Mouse (Mus musculus) kidney, embryonic 14.5 days (tissue): Measurements from ENCODE around the gene Mlana. TPM values are rescaled to one million over a fixed set of nuclear protein-coding genes. Genes with fewer than 3 reads are reported as not detected.
A peak's percentile ranks its signal among the peaks of the same experiment; 100 is the strongest.

Source experiments
- ATAC-seq: fragments of 200-750 bp; cut with Nextera tagmentation; 2 replicates; pipeline ENCODE4 v1.8.0; 2017; ENCODE audit warnings: moderate number of reproducible peaks, mild to moderate bottlenecking, moderate TSS enrichment, moderate library complexity; ENCODE audit not compliant: low FRiP score, low TSS enrichment
- H3K27ac ChIP-seq: fragments of 300-500 bp; sonication (generic); 2 replicates; pipeline ENCODE4 v1.5.1; 2014; ENCODE audit warnings: low read depth, mild to moderate bottlenecking, low read length, moderate library complexity, mixed read lengths
- H3K27me3 ChIP-seq: fragments of 300-500 bp; sonication (generic); 2 replicates; pipeline ENCODE4 v1.6.1; 2014; ENCODE audit warnings: mild to moderate bottlenecking, low read length; ENCODE audit not compliant: control insufficient read depth, insufficient read depth
- H3K36me3 ChIP-seq: fragments of 300-500 bp; sonication (generic); 2 replicates; pipeline ENCODE4 v1.6.1; 2014; ENCODE audit warnings: low read length, mixed read lengths; ENCODE audit not compliant: control insufficient read depth, insufficient read depth
- H3K4me1 ChIP-seq: fragments of 300-500 bp; sonication (generic); 2 replicates; pipeline ENCODE4 v1.6.1; 2014; ENCODE audit warnings: low read length, mixed read lengths; ENCODE audit not compliant: control insufficient read depth, insufficient read depth
- H3K4me2 ChIP-seq: fragments of 300-500 bp; sonication (generic); replicated peaks from 2 replicates; pipeline ENCODE4 v1.6.1; 2014; ENCODE audit warnings: low read depth, mild to moderate bottlenecking, low read length
- H3K4me3 ChIP-seq: fragments of 300-500 bp; sonication (generic); 2 replicates; pipeline ENCODE4 v1.5.1; 2014; ENCODE audit warnings: mild to moderate bottlenecking, low read length
- H3K9ac ChIP-seq: fragments of 300-500 bp; sonication (generic); 2 replicates; pipeline ENCODE4 v1.6.1; 2014; ENCODE audit warnings: low read depth, mild to moderate bottlenecking, low read length, moderate library complexity
- H3K9me3 ChIP-seq: fragments of 300-500 bp; sonication (generic); 2 replicates; pipeline ENCODE4 v1.6.1; 2016; ENCODE audit warnings: low read length; ENCODE audit not compliant: control insufficient read depth
- WGBS: fragments of 180-500 bp; shearing (Covaris S2); extraction: QIAGEN DNeasy Blood & Tissue Kit; methylation state at CpG from one replicate; pipeline ENCODE4 v1.1.7; 2014; 5-methylcytosine and 5-hydroxymethylcytosine counted together
- polyA plus RNA-seq: library from polyadenylated mRNA; unstranded; fragments of >200 nt; fragmentation: Nextera tagmentation; extraction: Ambion mirVana; gene quantifications from 2 replicates; pipeline ENCODE4 v1.2.1, GENCODE M21; 2014

Mlana gene
- polyA plus RNA-seq, 1 experiment from 2014 or later, result not detected

GRCm38 (mm10) chr19:29708003-29708402 lies 10.4 kb downstream of the Mlana start:
- Histone ChIP-seq H3K27me3 (no peaks in the 10 kb centered on the region), H3K9me3 (no peaks in the 10 kb centered on the region), H3K36me3 (no peaks in the 10 kb centered on the region), H3K4me2 (peak overlapping the region; percentile 36), H3K9ac (no peak overlapping the region), H3K27ac (no peak overlapping the region), H3K4me1 (no peaks in the 10 kb centered on the region), H3K4me3 (peak overlapping the region; percentile 19; the same call in 1 of the 2 replicates)
- ATAC-seq, result no peak
- WGBS, result 41% methylated on average over 14 of the region's 14 CpGs

GRCm38 (mm10) chr19:29708461-29708860 lies 10.8 kb downstream of the Mlana start:
- H3K4me1 ChIP-seq, result no peaks in the 10 kb centered on the region
- no peaks in the 10 kb centered on the region for H3K9me3 ChIP-seq
- H3K36me3 ChIP-seq, result no peaks in the 10 kb centered on the region
- ATAC-seq, result no peak
- H3K4me2 ChIP-seq, result no peak overlapping the region; the same call in 1 of the 2 replicates
- 56% methylated on average over 5 of the region's 5 CpGs for WGBS
- H3K9ac ChIP-seq, result no peak overlapping the region
- H3K4me3 ChIP-seq, result no peak overlapping the region
- no peaks in the 10 kb centered on the region for H3K27me3 ChIP-seq
- no peak overlapping the region for H3K27ac ChIP-seq

GRCm38 (mm10) chr19:29709461-29709860 lies 11.8 kb downstream of the Mlana start:
- no peaks in the 10 kb centered on the region for H3K4me1 ChIP-seq
- 80% methylated on average over 3 of the region's 3 CpGs for WGBS
- H3K36me3 ChIP-seq, result no peaks in the 10 kb centered on the region
- H3K9ac ChIP-seq, result no peak overlapping the region
- no peak for ATAC-seq
- H3K4me2 ChIP-seq, result no peak overlapping the region
- no peaks in the 10 kb centered on the region for H3K27me3 ChIP-seq
- H3K27ac ChIP-seq, result no peak overlapping the region
- no peak overlapping the region for H3K4me3 ChIP-seq
- H3K9me3 ChIP-seq, result no peaks in the 10 kb centered on the region

- 81% methylated on average over 4 of the region's 4 CpGs for WGBS
- Histone ChIP-seq H3K27me3 (no peaks in the 10 kb centered on the region), H3K36me3 (peaks cover 27% of the 10 kb centered on the region), H3K27ac (no peak overlapping the region), H3K4me3 (no peak overlapping the region), H3K9ac (no peak overlapping the region), H3K9me3 (no peaks in the 10 kb centered on the region), H3K4me2 (no peak overlapping the region), H3K4me1 (no peaks in the 10 kb centered on the region)
- no peak for ATAC-seq
Observed at GRCm38 (mm10) chr19:29713451-29713850, 15.8 kb downstream of the Mlana start.

- Histone ChIP-seq H3K9ac (no peak overlapping the region), H3K4me3 (no peak overlapping the region), H3K4me1 (no peaks in the 10 kb centered on the region), H3K27me3 (no peaks in the 10 kb centered on the region), H3K4me2 (no peak overlapping the region), H3K36me3 (peaks cover 36% of the 10 kb centered on the region), H3K9me3 (no peaks in the 10 kb centered on the region), H3K27ac (no peak overlapping the region)
- no peak for ATAC-seq
- whole genome bisulfite sequencing, result 89% methylated on average over 3 of the region's 3 CpGs
Observed at GRCm38 (mm10) chr19:29717854-29718253, 20.2 kb downstream of the Mlana start.

- 97% methylated on average over 3 of the region's 3 CpGs for WGBS
- H3K4me1 ChIP-seq, result no peaks in the 10 kb centered on the region
- no peak overlapping the region for H3K27ac ChIP-seq
- H3K9ac ChIP-seq, result no peak overlapping the region
- H3K27me3 ChIP-seq, result no peaks in the 10 kb centered on the region
- ATAC-seq, result no peak
- H3K4me2 ChIP-seq, result no peak overlapping the region
- H3K9me3 ChIP-seq, result no peaks in the 10 kb centered on the region
- H3K36me3 ChIP-seq, result peaks cover 36% of the 10 kb centered on the region
- H3K4me3 ChIP-seq, result no peak overlapping the region
Observed at GRCm38 (mm10) chr19:29718476-29718875, 20.9 kb downstream of the Mlana start.

- Histone ChIP-seq H3K9ac (no peak overlapping the region), H3K4me2 (no peak overlapping the region), H3K27me3 (no peaks in the 10 kb centered on the region), H3K4me3 (no peak overlapping the region), H3K4me1 (no peaks in the 10 kb centered on the region), H3K36me3 (no peaks in the 10 kb centered on the region), H3K9me3 (no peaks in the 10 kb centered on the region), H3K27ac (no peak overlapping the region)
- WGBS, result 64% methylated on average over 3 of the region's 3 CpGs
- ATAC-seq, result no peak
Observed at GRCm38 (mm10) chr19:29735421-29735820, 37.8 kb downstream of the Mlana start.

GRCm38 (mm10) chr19:29739608-29740007 lies 42.0 kb downstream of the Mlana start:
- WGBS, result 93% methylated on average over 2 of the region's 2 CpGs
- H3K27me3 ChIP-seq, result no peaks in the 10 kb centered on the region

GRCm38 (mm10) chr19:29740661-29741060 lies 43.0 kb downstream of the Mlana start:
- WGBS, result 83% methylated on average over 1 of the region's 1 CpGs
- no peak for ATAC-seq
- Histone ChIP-seq H3K9me3 (no peaks in the 10 kb centered on the region), H3K27me3 (no peaks in the 10 kb centered on the region), H3K9ac (no peak overlapping the region), H3K4me2 (no peak overlapping the region), H3K27ac (no peak overlapping the region), H3K4me3 (no peak overlapping the region), H3K36me3 (no peaks in the 10 kb centered on the region), H3K4me1 (no peaks in the 10 kb centered on the region)

More at GRCm38 (mm10) chr19:29739608-29740007, 42.0 kb downstream of the Mlana start:
- Histone ChIP-seq H3K4me2 (no peak overlapping the region), H3K36me3 (no peaks in the 10 kb centered on the region), H3K27ac (no peak overlapping the region), H3K9ac (no peak overlapping the region), H3K4me1 (no peaks in the 10 kb centered on the region), H3K9me3 (no peaks in the 10 kb centered on the region), H3K4me3 (no peak overlapping the region)
- no peak for ATAC-seq
